Mouse (Mus musculus) stomach, embryonic 15.5 days (tissue): ENCODE results near the gene Mbd6. TPM values are rescaled to one million over a fixed set of nuclear protein-coding genes. Genes with fewer than 3 reads are reported as not detected.

Source experiments
- ATAC-seq: fragments of 200-750 bp; cut with Nextera tagmentation; 2 replicates; pipeline ENCODE4 v1.8.0; 2017; ENCODE audit warnings: low read depth, moderate number of reproducible peaks, moderate TSS enrichment; ENCODE audit not compliant: insufficient read depth, low FRiP score
- H3K27ac ChIP-seq: fragments of 300-500 bp; sonication (generic); 2 replicates; pipeline ENCODE4 v1.5.1; 2015; ENCODE audit warnings: mild to moderate bottlenecking, inconsistent platforms
- H3K27me3 ChIP-seq: fragments of 300-500 bp; sonication (generic); replicated peaks from 2 replicates; pipeline ENCODE4 v1.6.1; 2015; ENCODE audit warnings: inconsistent platforms
- H3K36me3 ChIP-seq: fragments of 300-500 bp; sonication (generic); 2 replicates; pipeline ENCODE4 v1.6.1; 2015; ENCODE audit warnings: inconsistent platforms
- H3K4me1 ChIP-seq: fragments of 300-500 bp; sonication (generic); 2 replicates; pipeline ENCODE4 v1.6.1; 2015; ENCODE audit warnings: inconsistent platforms
- H3K4me2 ChIP-seq: fragments of 300-500 bp; sonication (generic); 2 replicates; pipeline ENCODE4 v1.6.1; 2015; ENCODE audit warnings: mild to moderate bottlenecking, inconsistent platforms
- H3K4me3 ChIP-seq: fragments of 300-500 bp; sonication (generic); replicated peaks from 2 replicates; pipeline ENCODE4 v1.5.1; 2015; ENCODE audit warnings: inconsistent platforms
- H3K9ac ChIP-seq: fragments of 300-500 bp; sonication (generic); 2 replicates; pipeline ENCODE4 v1.6.1; 2015; ENCODE audit warnings: inconsistent platforms
- H3K9me3 ChIP-seq: fragments of 300-500 bp; sonication (generic); 2 replicates; pipeline ENCODE4 v1.6.1; 2016; ENCODE audit warnings: inconsistent platforms
- WGBS: fragments of 180-500 bp; shearing (Covaris S2); methylation state at CpG from one replicate; pipeline ENCODE4 v1.1.7; 2015; 5-methylcytosine and 5-hydroxymethylcytosine counted together
- polyA plus RNA-seq: library from polyadenylated mRNA; unstranded; fragments of >200 nt; fragmentation: Nextera tagmentation; extraction: Ambion mirVana; gene quantifications from 2 replicates; pipeline ENCODE4 v1.2.1, GENCODE M21; 2015

Gene Mbd6
- polyA plus RNA-seq, 1 experiment from 2014 or later: 18.6 TPM

GRCm38 (mm10) chr10:127267318-127267717 is 21.5 kb downstream of the Mbd6 start:
- Histone ChIP-seq H3K27ac (no peak overlapping the region), H3K27me3 (peaks cover 12% of the 10 kb centered on the region), H3K4me2 (peak overlapping the region; percentile 88), H3K9me3 (no peaks in the 10 kb centered on the region), H3K4me3 (peak overlapping the region; percentile 100), H3K4me1 (peaks cover 16% of the 10 kb centered on the region), H3K9ac (peak overlapping the region; percentile 100), H3K36me3 (peaks cover 16% of the 10 kb centered on the region; the same call in 1 of the 2 replicates)
- ATAC-seq: no peak
- 67% methylated on average over 5 of the region's 5 CpGs for WGBS

- H3K9me3 ChIP-seq: no peaks in the 10 kb centered on the region
- ATAC-seq: peak; percentile 99
- H3K27ac ChIP-seq: peak within 1 kb of the TSS; percentile 90
- 0 out of 2 replicates have a peak, but pooled peaks cover 10% of the 10 kb centered on the region for H3K36me3 ChIP-seq
- H3K4me2 ChIP-seq: peak within 1 kb of the TSS; percentile 88
- peaks cover 16% of the 10 kb centered on the region for H3K4me1 ChIP-seq
- peak within 1 kb of the TSS; percentile 100 for H3K4me3 ChIP-seq
- H3K27me3 ChIP-seq: peaks cover 19% of the 10 kb centered on the region
- WGBS: under 1% methylated on average over 67 of the region's 70 CpGs
- peak within 1 kb of the TSS; percentile 100 for H3K9ac ChIP-seq
Observed at GRCm38 (mm10) chr10:127266112-127267091, 22.4 kb downstream of the Mbd6 start, which contains the start of gene Dctn2. Dctn2 (plus strand) TSS chr10:127266368.

GRCm38 (mm10) chr10:127265727-127266111 is 23.1 kb downstream of the Mbd6 start:
- peak overlapping the region; percentile 100 for H3K4me3 ChIP-seq

GRCm38 (mm10) chr10:127264971-127265370 is 23.8 kb downstream of the Mbd6 start:
- Histone ChIP-seq H3K36me3 (0 out of 2 replicates have a peak, but pooled peaks cover 10% of the 10 kb centered on the region), H3K4me3 (no peak overlapping the region), H3K27me3 (peaks cover 19% of the 10 kb centered on the region), H3K27ac (no peak overlapping the region), H3K9me3 (no peaks in the 10 kb centered on the region), H3K4me1 (peaks cover 16% of the 10 kb centered on the region), H3K4me2 (no peak overlapping the region), H3K9ac (no peak overlapping the region)
- no peak for ATAC-seq
- WGBS: 62% methylated on average over 4 of the region's 4 CpGs

More at GRCm38 (mm10) chr10:127265727-127266111, 23.1 kb downstream of the Mbd6 start:
- Histone ChIP-seq H3K27ac (no peak overlapping the region), H3K4me2 (peak overlapping the region; percentile 41), H3K36me3 (0 out of 2 replicates have a peak, but pooled peaks cover 10% of the 10 kb centered on the region), H3K9ac (no peak overlapping the region), H3K4me1 (peaks cover 16% of the 10 kb centered on the region), H3K9me3 (no peaks in the 10 kb centered on the region), H3K27me3 (peaks cover 19% of the 10 kb centered on the region)
- WGBS: 22% methylated on average over 4 of the region's 4 CpGs
- ATAC-seq: no peak

GRCm38 (mm10) chr10:127264336-127264735 is 24.5 kb downstream of the Mbd6 start:
- ATAC-seq: no peak
- H3K27me3 ChIP-seq: peaks cover 19% of the 10 kb centered on the region
- H3K27ac ChIP-seq: no peak overlapping the region
- no peak overlapping the region for H3K9ac ChIP-seq
- H3K4me2 ChIP-seq: no peak overlapping the region
- no peak overlapping the region for H3K4me3 ChIP-seq
- 0 out of 2 replicates have a peak, but pooled peaks cover 10% of the 10 kb centered on the region for H3K36me3 ChIP-seq
- H3K4me1 ChIP-seq: peaks cover 16% of the 10 kb centered on the region
- no peaks in the 10 kb centered on the region for H3K9me3 ChIP-seq
- 81% methylated on average over 8 of the region's 8 CpGs for WGBS

GRCm38 (mm10) chr10:127263631-127264030 is 25.2 kb downstream of the Mbd6 start:
- no peak overlapping the region for H3K27ac ChIP-seq
- WGBS: 60% methylated on average over 3 of the region's 3 CpGs
- H3K4me1 ChIP-seq: peaks cover 12% of the 10 kb centered on the region
- H3K27me3 ChIP-seq: peaks cover 19% of the 10 kb centered on the region
- no peak overlapping the region for H3K4me2 ChIP-seq
- H3K9me3 ChIP-seq: no peaks in the 10 kb centered on the region
- no peak overlapping the region for H3K9ac ChIP-seq
- no peak overlapping the region for H3K4me3 ChIP-seq
- ATAC-seq: no peak
- 0 out of 2 replicates have a peak, but pooled peaks cover 5% of the 10 kb centered on the region for H3K36me3 ChIP-seq

- H3K27ac ChIP-seq: no peak within 1 kb of the TSS
- peaks cover 19% of the 10 kb centered on the region for H3K27me3 ChIP-seq
- H3K4me3 ChIP-seq: peak within 1 kb of the TSS; percentile 48
- peaks cover 12% of the 10 kb centered on the region for H3K4me1 ChIP-seq
- no peak within 1 kb of the TSS; the same call in 1 of the 2 replicates for H3K9ac ChIP-seq
- 1% methylated on average over 51 of the region's 53 CpGs for WGBS
- H3K4me2 ChIP-seq: peak within 1 kb of the TSS; percentile 92
- no peaks in the 10 kb centered on the region for H3K36me3 ChIP-seq
- H3K9me3 ChIP-seq: no peaks in the 10 kb centered on the region
- no peak for ATAC-seq
Observed at GRCm38 (mm10) chr10:127262548-127263398, 26.0 kb downstream of the Mbd6 start, which contains the start of gene Kif5a. Kif5a (minus strand) TSS chr10:127263348.

GRCm38 (mm10) chr10:127261706-127262547 is 26.9 kb downstream of the Mbd6 start:
- WGBS: 69% methylated on average over 15 of the region's 15 CpGs
- H3K4me3 ChIP-seq: peak overlapping the region; percentile 48

GRCm38 (mm10) chr10:127258489-127258888 is 30.3 kb downstream of the Mbd6 start:
- Histone ChIP-seq H3K9ac (no peak overlapping the region), H3K36me3 (no peaks in the 10 kb centered on the region), H3K4me2 (no peak overlapping the region), H3K4me1 (peaks cover 5% of the 10 kb centered on the region; the same call in 1 of the 2 replicates), H3K4me3 (no peak overlapping the region), H3K9me3 (no peaks in the 10 kb centered on the region), H3K27ac (no peak overlapping the region), H3K27me3 (peaks cover 11% of the 10 kb centered on the region)
- WGBS: 73% methylated on average over 8 of the region's 8 CpGs
- no peak for ATAC-seq

More at GRCm38 (mm10) chr10:127261706-127262547, 26.9 kb downstream of the Mbd6 start:
- no peak for ATAC-seq
- H3K4me1 ChIP-seq: peaks cover 7% of the 10 kb centered on the region
- peak overlapping the region; percentile 92 for H3K4me2 ChIP-seq
- no peaks in the 10 kb centered on the region for H3K9me3 ChIP-seq
- H3K27me3 ChIP-seq: peaks cover 19% of the 10 kb centered on the region
- no peaks in the 10 kb centered on the region for H3K36me3 ChIP-seq
- no peak overlapping the region for H3K9ac ChIP-seq
- no peak overlapping the region for H3K27ac ChIP-seq

- Histone ChIP-seq H3K36me3 (no peaks in the 10 kb centered on the region), H3K27ac (no peak overlapping the region), H3K9ac (no peak overlapping the region), H3K4me2 (no peak overlapping the region), H3K9me3 (no peaks in the 10 kb centered on the region), H3K4me3 (no peak overlapping the region), H3K4me1 (peaks cover 2% of the 10 kb centered on the region; the same call in 1 of the 2 replicates), H3K27me3 (peaks cover 10% of the 10 kb centered on the region)
- no peak for ATAC-seq
- WGBS: 75% methylated on average over 6 of the region's 6 CpGs
Observed at GRCm38 (mm10) chr10:127257790-127258189, 31.0 kb downstream of the Mbd6 start.
